Mouse (Mus musculus): ENCODE data around the gene S100a2. TPM values are rescaled to one million over a fixed set of nuclear protein-coding genes. Genes with fewer than 3 reads are reported as not detected.
A peak's percentile ranks its signal among the peaks of the same experiment; 100 is the strongest.

S100a2 gene
- polyA plus RNA-seq, 1 experiment from 2014 or later: not detected

GRCm38 (mm10) chr3:90614611-90615251 is 24.7 kb downstream of the S100a2 start:
- H3K27me3 ChIP-seq (ENCODE audit: control insufficient read depth, insufficient read depth, low read length): no peaks in the 10 kb centered on the region
- WGBS: 60% methylated on average over 11 of the region's 11 CpGs
- no peaks in the 10 kb centered on the region; the same call in 1 of the 2 replicates for H3K9me3 ChIP-seq (ENCODE audit: control insufficient read depth, low read depth, low read length)
- no peak overlapping the region for H3K9ac ChIP-seq (replicated peaks; ENCODE audit: low read depth, low read length)
- no peak overlapping the region for H3K4me3 ChIP-seq (ENCODE audit: low read depth, low read length)
- H3K4me2 ChIP-seq (replicated peaks; ENCODE audit: low read depth, low read length): peak overlapping the region; percentile 69
- H3K27ac ChIP-seq (ENCODE audit: low read length): peak overlapping the region; percentile 80
- no peaks in the 10 kb centered on the region for H3K36me3 ChIP-seq (ENCODE audit: control insufficient read depth, insufficient read depth, low read length)
- peak; percentile 68 for ATAC-seq (ENCODE audit: insufficient number of reproducible peaks, insufficient read depth, low FRiP score, low read depth)
- peaks cover 16% of the 10 kb centered on the region; the same call in 1 of the 2 replicates for H3K4me1 ChIP-seq (ENCODE audit: control insufficient read depth, insufficient read depth, low read length)

- peak; percentile 78 for ATAC-seq (ENCODE audit: insufficient number of reproducible peaks, insufficient read depth, low FRiP score, low read depth)
- WGBS: 8% methylated on average over 7 of the region's 7 CpGs
- Histone ChIP-seq H3K27me3 (ENCODE audit: control insufficient read depth, insufficient read depth, low read length) (no peaks in the 10 kb centered on the region), H3K36me3 (ENCODE audit: control insufficient read depth, insufficient read depth, low read length) (no peaks in the 10 kb centered on the region), H3K9me3 (ENCODE audit: control insufficient read depth, low read depth, low read length) (no peaks in the 10 kb centered on the region; the same call in 1 of the 2 replicates), H3K4me2 (replicated peaks; ENCODE audit: low read depth, low read length) (peak overlapping the region; percentile 69), H3K4me1 (ENCODE audit: control insufficient read depth, insufficient read depth, low read length) (peaks cover 16% of the 10 kb centered on the region; the same call in 1 of the 2 replicates), H3K9ac (replicated peaks; ENCODE audit: low read depth, low read length) (no peak overlapping the region), H3K27ac (ENCODE audit: low read length) (peak overlapping the region; percentile 80), H3K4me3 (ENCODE audit: low read depth, low read length) (no peak overlapping the region)
These were observed 25.4 kb downstream of the S100a2 start for GRCm38 (mm10) chr3:90615415-90615814.

GRCm38 (mm10) chr3:90615911-90616310 is 25.9 kb downstream of the S100a2 start:
- WGBS: 54% methylated on average over 1 of the region's 1 CpGs
- H3K4me3 ChIP-seq (ENCODE audit: low read depth, low read length): no peak overlapping the region
- no peak overlapping the region for H3K4me2 ChIP-seq (replicated peaks; ENCODE audit: low read depth, low read length)
- H3K9ac ChIP-seq (replicated peaks; ENCODE audit: low read depth, low read length): no peak overlapping the region
- no peak overlapping the region for H3K27ac ChIP-seq (ENCODE audit: low read length)
- no peak for ATAC-seq (ENCODE audit: insufficient number of reproducible peaks, insufficient read depth, low FRiP score, low read depth)
- peaks cover 16% of the 10 kb centered on the region; the same call in 1 of the 2 replicates for H3K4me1 ChIP-seq (ENCODE audit: control insufficient read depth, insufficient read depth, low read length)
- no peaks in the 10 kb centered on the region for H3K36me3 ChIP-seq (ENCODE audit: control insufficient read depth, insufficient read depth, low read length)
- H3K9me3 ChIP-seq (ENCODE audit: control insufficient read depth, low read depth, low read length): no peaks in the 10 kb centered on the region; the same call in 1 of the 2 replicates
- H3K27me3 ChIP-seq (ENCODE audit: control insufficient read depth, insufficient read depth, low read length): no peaks in the 10 kb centered on the region

GRCm38 (mm10) chr3:90617586-90617985 is 27.5 kb downstream of the S100a2 start:
- Histone ChIP-seq H3K9ac (replicated peaks; ENCODE audit: low read depth, low read length) (no peak overlapping the region), H3K4me2 (replicated peaks; ENCODE audit: low read depth, low read length) (no peak overlapping the region), H3K4me3 (ENCODE audit: low read depth, low read length) (no peak overlapping the region), H3K9me3 (ENCODE audit: control insufficient read depth, low read depth, low read length) (no peaks in the 10 kb centered on the region; the same call in 1 of the 2 replicates), H3K36me3 (ENCODE audit: control insufficient read depth, insufficient read depth, low read length) (no peaks in the 10 kb centered on the region), H3K27ac (ENCODE audit: low read length) (no peak overlapping the region), H3K4me1 (ENCODE audit: control insufficient read depth, insufficient read depth, low read length) (peaks cover 19% of the 10 kb centered on the region), H3K27me3 (ENCODE audit: control insufficient read depth, insufficient read depth, low read length) (no peaks in the 10 kb centered on the region)
- WGBS: 9% methylated on average over 1 of the region's 1 CpGs
- ATAC-seq (ENCODE audit: insufficient number of reproducible peaks, insufficient read depth, low FRiP score, low read depth): no peak

- 46% methylated on average over 7 of the region's 7 CpGs for WGBS
- ATAC-seq (ENCODE audit: insufficient number of reproducible peaks, insufficient read depth, low FRiP score, low read depth): no peak
- H3K4me3 ChIP-seq (ENCODE audit: low read depth, low read length): no peak overlapping the region
- H3K27me3 ChIP-seq (ENCODE audit: control insufficient read depth, insufficient read depth, low read length): no peaks in the 10 kb centered on the region
- no peak overlapping the region for H3K4me2 ChIP-seq (replicated peaks; ENCODE audit: low read depth, low read length)
- H3K9me3 ChIP-seq (ENCODE audit: control insufficient read depth, low read depth, low read length): no peaks in the 10 kb centered on the region; the same call in 1 of the 2 replicates
- H3K27ac ChIP-seq (ENCODE audit: low read length): no peak overlapping the region
- H3K9ac ChIP-seq (replicated peaks; ENCODE audit: low read depth, low read length): no peak overlapping the region
- H3K4me1 ChIP-seq (ENCODE audit: control insufficient read depth, insufficient read depth, low read length): peaks cover 18% of the 10 kb centered on the region
- H3K36me3 ChIP-seq (ENCODE audit: control insufficient read depth, insufficient read depth, low read length): no peaks in the 10 kb centered on the region
These were observed 31.5 kb downstream of the S100a2 start for GRCm38 (mm10) chr3:90621552-90621951.

- peaks cover 18% of the 10 kb centered on the region for H3K4me1 ChIP-seq (ENCODE audit: control insufficient read depth, insufficient read depth, low read length)
- H3K36me3 ChIP-seq (ENCODE audit: control insufficient read depth, insufficient read depth, low read length): no peaks in the 10 kb centered on the region
- WGBS: 9% methylated on average over 2 of the region's 2 CpGs
- ATAC-seq (ENCODE audit: insufficient number of reproducible peaks, insufficient read depth, low FRiP score, low read depth): peak; percentile 55; the same call in 1 of the 2 replicates
- H3K4me2 ChIP-seq (replicated peaks; ENCODE audit: low read depth, low read length): no peak overlapping the region
- H3K9me3 ChIP-seq (ENCODE audit: control insufficient read depth, low read depth, low read length): no peaks in the 10 kb centered on the region
- H3K4me3 ChIP-seq (ENCODE audit: low read depth, low read length): no peak overlapping the region
- H3K27ac ChIP-seq (ENCODE audit: low read length): peak overlapping the region; percentile 66; the same call in 1 of the 2 replicates
- H3K27me3 ChIP-seq (ENCODE audit: control insufficient read depth, insufficient read depth, low read length): no peaks in the 10 kb centered on the region
- H3K9ac ChIP-seq (replicated peaks; ENCODE audit: low read depth, low read length): no peak overlapping the region
These were observed 33.5 kb downstream of the S100a2 start for GRCm38 (mm10) chr3:90623435-90624071.

- Histone ChIP-seq H3K27me3 (ENCODE audit: control insufficient read depth, insufficient read depth, low read length) (no peaks in the 10 kb centered on the region), H3K27ac (ENCODE audit: low read length) (peak overlapping the region; percentile 90), H3K4me1 (ENCODE audit: control insufficient read depth, insufficient read depth, low read length) (peaks cover 18% of the 10 kb centered on the region), H3K9me3 (ENCODE audit: control insufficient read depth, low read depth, low read length) (no peaks in the 10 kb centered on the region), H3K4me3 (ENCODE audit: low read depth, low read length) (no peak overlapping the region), H3K9ac (replicated peaks; ENCODE audit: low read depth, low read length) (0 out of 2 replicates have a peak overlapping the region, but pooled peaks have one; percentile 6), H3K36me3 (ENCODE audit: control insufficient read depth, insufficient read depth, low read length) (no peaks in the 10 kb centered on the region), H3K4me2 (replicated peaks; ENCODE audit: low read depth, low read length) (no peak overlapping the region)
- 77% methylated on average over 5 of the region's 5 CpGs for WGBS
- no peak for ATAC-seq (ENCODE audit: insufficient number of reproducible peaks, insufficient read depth, low FRiP score, low read depth)
These were observed 35.4 kb downstream of the S100a2 start for GRCm38 (mm10) chr3:90625496-90625895.

GRCm38 (mm10) chr3:90626266-90627021 is 36.4 kb downstream of the S100a2 start:
- peaks cover 18% of the 10 kb centered on the region for H3K4me1 ChIP-seq (ENCODE audit: control insufficient read depth, insufficient read depth, low read length)
- H3K9ac ChIP-seq (replicated peaks; ENCODE audit: low read depth, low read length): no peak overlapping the region
- 41% methylated on average over 9 of the region's 9 CpGs for WGBS
- peak overlapping the region; percentile 2; the same call in 1 of the 2 replicates for H3K4me2 ChIP-seq (replicated peaks; ENCODE audit: low read depth, low read length)
- peak; percentile 72 for ATAC-seq (ENCODE audit: insufficient number of reproducible peaks, insufficient read depth, low FRiP score, low read depth)
- no peaks in the 10 kb centered on the region for H3K36me3 ChIP-seq (ENCODE audit: control insufficient read depth, insufficient read depth, low read length)
- no peaks in the 10 kb centered on the region for H3K9me3 ChIP-seq (ENCODE audit: control insufficient read depth, low read depth, low read length)
- H3K27ac ChIP-seq (ENCODE audit: low read length): peak overlapping the region; percentile 90
- H3K27me3 ChIP-seq (ENCODE audit: control insufficient read depth, insufficient read depth, low read length): no peaks in the 10 kb centered on the region
- no peak overlapping the region for H3K4me3 ChIP-seq (ENCODE audit: low read depth, low read length)
